Mouse (Mus musculus) cerebellum, postnatal 4 days (tissue): ENCODE data around the gene Pced1a.

ENCODE experiments used
- DNase-seq, 2 experiments: peaks; one replicate each; pipeline ENCODE4 v3.0.0; 2022; ENCODE audit warnings: low spot score in 2 of 2, mixed read lengths in 1 of 2

Pced1a gene

DNA sequence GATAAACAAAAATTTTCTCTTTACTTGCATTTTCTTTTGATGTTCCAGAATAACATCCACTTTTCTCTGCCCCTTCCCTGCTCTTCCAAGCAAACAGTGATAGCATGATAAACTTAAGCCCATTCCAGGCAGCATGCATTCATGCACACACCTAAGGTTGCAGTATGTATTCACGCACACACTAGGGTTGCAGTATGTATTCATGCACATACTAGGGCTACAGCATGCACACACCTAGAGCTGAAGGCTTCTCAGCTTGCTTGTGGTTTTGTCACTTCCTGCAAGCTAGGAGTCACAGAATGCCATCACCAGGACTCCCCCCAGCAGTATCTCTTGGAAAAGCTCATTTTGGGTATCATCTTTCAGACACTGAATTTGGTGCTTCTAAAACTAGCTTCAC, 12.3 kb upstream of the Pced1a start:
- DNase-seq, result no peak

DNA sequence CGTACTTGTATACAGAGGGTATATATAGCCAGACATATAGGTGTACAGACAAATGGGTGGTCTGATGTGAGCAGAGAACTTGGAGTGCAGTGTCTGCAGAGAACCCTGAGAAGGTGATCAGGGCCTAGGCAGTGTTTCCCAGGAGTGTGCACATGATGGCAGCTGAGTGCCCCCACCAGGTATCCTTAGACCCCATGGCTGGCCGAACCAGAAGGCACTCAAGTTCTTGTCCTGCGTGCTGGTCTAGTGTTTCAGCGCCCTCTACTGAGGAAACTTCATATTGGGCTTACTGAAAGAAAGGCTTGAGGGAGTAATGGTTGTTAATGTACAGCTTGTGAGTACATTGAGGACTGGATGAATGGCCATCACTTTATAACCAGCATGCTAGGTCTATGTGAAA, 8.7 kb upstream of the Pced1a start:
- peak in 1 of 2 experiments; percentile 49 for DNase-seq

DNA sequence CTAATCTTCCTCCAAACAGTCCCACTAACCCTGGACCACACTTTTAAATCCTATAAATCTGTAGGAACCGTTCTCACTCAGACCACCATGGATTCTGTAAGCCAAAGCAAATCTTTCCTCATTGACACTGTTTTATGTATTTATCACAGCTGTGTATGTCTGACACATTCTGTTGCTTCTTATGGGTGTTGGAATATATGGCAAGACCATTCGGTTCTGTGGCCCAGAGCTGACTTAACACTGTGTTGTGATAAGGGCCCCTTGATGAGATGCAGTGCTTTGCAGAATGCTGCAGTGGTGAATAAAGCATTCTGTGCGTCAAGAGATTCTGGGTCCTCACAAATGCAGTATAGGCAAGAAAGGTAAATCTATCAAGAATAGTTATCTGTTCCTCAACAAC, 7.7 kb upstream of the Pced1a start:
- no peak for DNase-seq

DNA sequence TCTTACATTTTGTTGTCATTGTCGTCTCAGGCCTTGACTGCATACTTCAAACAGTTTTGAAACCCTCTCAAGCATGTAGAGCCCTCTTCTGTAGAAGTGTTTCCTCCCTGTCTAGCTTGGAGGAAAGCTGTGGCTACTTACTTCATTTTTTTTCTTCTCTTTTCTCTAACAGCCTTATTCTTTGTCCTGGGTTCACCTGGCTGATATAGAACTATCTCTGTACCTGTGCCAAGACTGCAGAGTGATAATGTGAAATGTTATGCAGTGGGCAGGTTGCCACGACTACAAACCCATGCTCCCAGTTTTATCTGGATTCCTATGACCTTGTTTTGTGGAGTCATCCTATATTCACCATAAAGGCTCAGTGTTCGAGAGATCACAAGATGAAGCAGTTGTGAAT, 6.0 kb upstream of the Pced1a start:
- no peak for DNase-seq

DNA sequence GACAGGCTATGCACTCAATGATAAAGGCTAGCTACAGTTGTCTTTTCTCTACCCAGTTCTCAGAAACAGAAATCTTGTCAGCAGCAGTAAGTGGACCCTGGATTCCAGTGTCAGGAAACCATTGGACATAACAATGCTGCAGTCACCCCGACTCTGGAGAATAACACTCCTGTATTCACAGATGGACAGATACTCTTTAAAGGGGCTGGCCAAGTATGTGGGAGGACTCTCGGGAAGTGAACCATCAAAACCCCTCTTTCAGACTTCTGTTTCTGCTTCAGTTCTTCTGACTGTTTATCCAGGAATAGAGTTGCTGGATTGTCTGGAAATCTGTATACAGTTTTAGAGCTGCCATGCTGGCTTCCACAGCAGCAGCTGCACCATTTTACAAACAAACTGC, 5.3 kb upstream of the Pced1a start:
- DNase-seq, result no peak

DNA sequence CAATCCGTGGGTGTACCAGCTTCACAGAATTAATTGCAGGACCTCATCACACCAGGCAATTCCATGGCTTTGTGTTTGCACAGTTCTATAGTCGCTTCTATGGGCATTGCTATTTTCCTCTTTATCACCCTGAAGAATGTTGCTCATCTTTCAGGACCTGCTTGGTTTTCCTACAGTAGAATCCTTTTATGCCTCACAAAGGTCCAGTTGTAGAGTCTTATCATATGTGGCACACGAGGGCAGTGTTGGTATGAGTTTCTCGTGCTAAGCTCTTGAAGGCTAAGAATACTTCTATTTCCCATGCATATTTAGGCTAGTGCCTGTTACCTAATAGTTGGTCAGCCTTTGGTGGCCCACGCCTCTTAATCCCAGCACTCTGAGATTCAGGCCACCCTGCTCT, 611 bp upstream of the Pced1a start:
- DNase-seq, result no peak

DNA sequence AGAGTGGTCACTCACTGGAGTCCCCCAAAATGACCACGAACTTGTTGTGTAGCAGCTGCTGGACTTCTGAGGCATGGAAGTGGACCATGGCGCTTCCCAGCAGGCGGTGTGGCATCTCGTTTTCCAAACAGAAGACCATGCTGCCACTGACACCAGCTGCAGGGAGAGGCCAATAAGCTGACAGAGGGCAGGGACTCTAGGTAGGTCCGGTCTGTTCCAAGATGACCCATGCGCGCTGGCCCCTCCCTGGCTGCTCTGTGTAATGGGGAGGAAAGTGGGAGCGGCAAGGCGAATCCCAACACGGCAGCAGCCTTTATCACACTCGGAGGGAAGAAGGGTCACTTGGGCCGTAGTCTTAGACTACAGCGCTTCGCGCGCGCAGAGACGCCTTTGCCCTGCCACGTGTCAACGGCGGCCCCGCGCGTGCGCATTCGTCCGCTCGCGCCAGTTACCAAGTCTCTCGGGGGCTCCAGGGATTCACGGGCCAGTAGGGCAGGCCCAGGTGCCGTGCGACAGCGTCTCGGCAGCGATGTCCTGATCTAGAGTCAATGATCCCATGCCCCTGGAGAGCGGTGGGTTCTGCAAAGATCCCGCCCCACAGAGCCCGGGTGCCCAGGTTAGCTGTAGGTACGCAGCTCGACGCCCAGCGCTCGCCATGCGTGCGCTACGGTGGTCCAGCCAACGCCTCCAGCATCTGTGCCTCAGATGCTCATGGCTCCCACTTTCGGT, 940 bp downstream of the Pced1a start:
- DNase-seq, result peak; percentile 65 to 87

DNA sequence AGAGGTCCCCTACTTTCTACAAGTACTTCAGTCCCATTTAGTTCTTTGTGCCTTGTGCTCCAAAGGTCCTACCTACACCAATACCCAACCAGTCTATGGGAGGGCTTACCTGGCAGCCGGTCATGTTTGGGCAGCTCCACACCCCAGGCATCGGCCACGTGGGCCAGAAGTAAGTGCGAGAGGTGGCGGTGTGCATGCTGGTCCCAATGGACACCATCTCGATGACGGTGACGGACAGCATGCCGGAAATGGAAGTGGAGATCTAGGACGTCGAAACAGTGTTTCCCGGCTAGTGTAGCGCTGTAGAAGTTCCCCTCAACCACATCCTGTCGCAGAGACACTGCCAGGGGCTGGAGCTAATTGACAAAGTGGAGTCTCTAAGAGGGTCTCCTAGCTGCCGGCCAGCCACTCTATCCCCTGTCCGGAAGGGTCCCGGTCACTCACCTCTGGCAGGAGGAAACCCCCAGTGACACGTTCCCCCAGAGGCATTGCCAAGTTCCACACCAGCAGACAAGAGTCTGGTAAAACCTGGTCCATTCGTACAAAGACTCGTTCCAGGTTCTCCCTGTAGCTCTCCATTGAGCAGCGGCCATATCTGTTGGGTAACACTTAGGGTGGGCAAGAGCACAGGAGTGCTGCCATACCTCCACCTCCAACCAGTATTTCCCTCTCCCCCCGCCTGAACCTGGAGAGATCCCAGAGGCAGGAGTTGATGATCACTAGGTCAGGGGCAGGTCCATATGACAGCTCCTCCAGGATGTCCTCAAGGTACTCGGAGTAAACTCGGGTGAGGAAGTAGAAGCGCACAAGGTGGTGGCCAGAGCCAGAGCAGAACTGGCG, 2.5 kb downstream of the Pced1a start:
- no peak for DNase-seq

DNA sequence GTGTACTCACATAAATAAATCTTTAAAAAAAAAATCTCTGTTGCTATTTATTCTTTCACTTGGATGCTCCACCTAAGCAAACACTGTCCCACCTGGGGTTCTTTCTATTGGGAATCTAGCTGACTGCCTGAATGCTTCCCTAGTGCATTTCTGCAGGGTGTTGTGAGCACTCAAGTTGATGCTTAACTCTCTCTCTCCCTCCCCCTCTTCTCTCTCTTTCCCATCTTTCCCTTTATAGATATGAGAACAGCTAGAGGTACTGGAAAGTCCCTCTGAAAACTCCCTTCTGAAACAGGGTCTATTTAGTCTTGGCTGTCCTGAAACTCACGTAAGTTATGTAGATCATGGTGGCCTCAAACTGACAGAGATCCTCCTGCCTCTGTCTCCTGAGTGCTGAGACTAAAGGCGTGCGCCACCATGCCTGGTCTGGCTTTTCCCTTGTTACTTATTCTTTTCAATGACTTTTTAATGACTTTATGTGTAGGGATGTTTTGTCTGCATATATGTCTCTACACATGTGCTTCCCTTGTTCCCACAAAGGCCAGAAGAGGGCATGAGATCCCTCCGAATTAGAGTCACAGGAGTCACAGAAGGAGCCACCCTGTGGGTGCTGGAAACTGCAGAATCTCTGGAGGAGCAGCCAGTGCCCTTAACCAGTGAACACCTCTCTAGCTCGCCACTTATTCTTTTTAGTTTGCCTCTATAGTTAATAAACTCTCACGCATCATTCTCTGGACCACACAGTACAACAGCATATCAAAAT, 10.2 kb downstream of the Pced1a start:
- no peak for DNase-seq

DNA sequence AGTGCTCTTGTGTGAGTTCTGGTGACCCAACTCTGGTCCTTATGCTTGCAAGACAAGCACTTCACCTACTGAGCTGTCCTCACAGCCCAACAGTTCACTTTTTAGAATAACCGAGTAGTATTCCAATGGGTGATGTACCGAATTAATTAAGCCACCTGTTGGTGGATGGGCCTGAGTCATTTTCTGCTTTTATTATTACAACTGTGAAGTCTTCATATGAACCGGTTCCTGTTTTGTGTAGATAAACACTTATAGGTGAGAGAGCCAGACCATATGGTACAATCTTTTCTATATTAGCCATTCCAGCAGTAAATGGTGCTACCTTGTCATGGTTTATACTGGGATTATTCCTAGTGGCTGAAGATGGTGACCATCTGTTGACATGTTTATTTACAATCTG, 11.7 kb downstream of the Pced1a start:
- DNase-seq, result no peak

DNA sequence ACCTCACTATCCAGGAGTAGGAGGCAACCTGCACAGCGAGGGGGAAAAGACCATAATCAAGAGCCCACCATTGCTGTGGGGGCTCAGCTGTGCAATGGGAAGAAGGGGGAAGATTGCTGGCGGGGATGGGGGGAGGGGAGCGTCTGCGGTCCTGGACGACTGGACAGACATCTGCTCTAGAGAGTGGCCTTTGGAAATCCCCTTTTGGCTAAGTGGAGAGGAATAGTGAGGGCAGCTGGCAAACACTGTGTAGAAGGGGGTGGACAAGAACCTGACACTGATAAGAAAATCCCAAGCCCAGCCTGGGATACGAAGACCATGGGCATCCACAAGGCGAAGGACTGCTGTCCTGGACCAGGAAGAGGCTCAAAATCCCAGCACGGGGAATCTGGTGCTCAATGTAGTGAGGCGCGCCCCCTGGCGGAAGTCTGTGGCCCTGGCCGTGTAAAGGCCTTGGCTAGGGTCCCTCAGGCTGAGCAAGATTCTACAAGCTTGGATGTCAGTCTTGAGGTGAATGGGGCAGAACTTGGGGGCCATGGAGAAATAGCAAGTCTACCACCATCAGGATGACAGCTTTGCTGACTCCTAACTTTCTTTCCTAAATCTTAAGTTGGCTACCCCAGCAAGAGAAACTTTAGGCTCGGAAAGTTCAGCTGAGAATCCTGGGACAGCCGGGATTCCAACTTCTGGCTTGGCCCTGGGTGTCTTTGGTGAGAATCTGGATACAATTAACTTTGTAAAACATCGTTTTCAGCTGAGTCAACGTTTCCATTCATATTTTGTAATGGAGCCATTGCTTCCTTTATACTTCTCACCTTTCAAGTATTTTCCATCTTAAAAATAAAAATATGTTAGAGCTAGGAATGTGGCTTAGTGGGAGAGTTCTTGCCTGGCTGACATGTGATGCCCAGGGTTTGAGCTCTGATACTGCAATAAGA, 12.7 kb downstream of the Pced1a start:
- peak; percentile 82 to 87 for DNase-seq

DNA sequence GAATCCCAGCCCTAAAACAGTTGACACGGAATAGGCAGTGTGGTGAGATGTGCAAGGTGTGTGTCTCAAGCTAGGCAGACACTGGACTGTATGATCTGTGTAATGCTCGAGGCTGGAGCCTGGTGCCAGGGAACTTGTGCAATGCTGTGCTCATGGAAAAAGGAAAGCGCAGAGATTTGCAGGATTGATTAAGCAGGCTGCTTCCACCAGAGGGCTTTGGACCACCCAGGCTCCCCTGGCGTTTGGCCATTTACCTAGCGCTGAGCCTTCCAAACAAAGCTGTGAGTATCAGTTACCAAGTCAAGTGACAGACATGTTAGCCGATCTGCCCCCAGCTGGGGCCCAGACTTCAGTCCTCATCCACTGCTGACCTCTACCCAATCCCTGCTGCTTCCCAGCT, 16.3 kb downstream of the Pced1a start:
- peak in 1 of 2 experiments; percentile 37 for DNase-seq

DNA sequence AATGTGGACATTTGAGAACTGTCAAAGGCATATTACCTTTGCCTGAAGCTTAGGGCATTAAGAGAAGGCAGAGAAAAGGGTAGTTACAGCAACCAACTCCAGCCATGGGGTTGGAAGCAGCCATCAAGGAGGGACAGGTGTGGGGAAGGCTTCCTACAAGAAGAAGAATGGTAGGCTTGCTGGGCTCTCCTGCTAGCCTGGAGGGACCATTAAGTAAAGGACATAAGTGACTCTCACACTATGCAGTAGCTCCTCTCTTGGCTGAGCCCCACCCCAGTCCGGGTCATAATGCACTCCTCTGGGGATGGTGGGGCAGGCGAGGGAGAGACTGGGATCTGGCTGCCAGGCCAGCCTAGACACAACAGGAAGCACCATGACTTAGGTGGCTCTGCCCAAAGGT, 18.3 kb downstream of the Pced1a start, which contains the start of gene Tmem239:
Gene Tmem239, plus strand, starts transcription at position 301 of the 400 bp plus-strand sequence.
- DNase-seq, result no peak

DNA sequence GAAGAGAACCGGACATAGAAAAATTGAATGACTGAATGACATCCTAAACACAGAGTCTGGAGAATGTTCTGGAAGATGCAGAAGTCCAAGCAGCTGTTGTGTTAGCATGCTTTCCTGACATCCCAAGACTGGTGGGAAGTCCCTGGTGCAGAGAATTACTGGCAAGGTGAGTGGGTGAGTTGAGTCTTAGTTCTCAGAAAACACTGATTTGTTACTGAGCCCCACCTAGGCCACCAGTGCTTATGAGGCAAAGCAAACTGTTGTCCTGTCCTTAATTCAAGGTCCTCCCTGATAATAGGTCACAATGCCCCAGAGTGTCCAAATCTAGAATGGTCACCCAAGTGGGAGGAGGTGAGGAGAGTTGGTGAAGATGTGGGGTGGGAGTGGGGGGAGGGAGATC, 19.6 kb downstream of the Pced1a start, which contains the start of the genes Gm28372 and 1700020A23Rik:
Gene Gm28372, plus strand, starts transcription at position 301 of the 400 bp plus-strand sequence.
Gene 1700020A23Rik, plus strand, starts transcription at position 321 of the 400 bp plus-strand sequence.
- DNase-seq, result no peak

DNA sequence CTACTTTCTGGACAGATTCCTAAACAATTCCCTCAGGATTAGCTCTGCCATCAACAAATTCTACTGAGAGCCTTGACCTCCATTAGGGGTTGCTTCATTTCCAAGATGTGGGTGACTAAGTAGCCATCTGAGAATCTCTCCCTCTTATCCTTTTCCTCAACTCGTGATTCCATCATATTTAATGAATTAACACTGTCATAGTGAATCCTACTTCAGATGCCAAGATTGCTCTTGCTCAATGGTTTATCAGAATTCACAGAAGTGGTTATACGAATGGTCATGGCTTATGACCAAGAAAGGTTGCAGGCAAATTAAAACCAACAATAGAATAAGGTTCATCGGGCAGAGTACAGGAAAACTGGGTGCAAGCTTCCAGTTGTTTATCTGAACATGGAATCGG, 22.6 kb downstream of the Pced1a start:
- DNase-seq, result no peak

DNA sequence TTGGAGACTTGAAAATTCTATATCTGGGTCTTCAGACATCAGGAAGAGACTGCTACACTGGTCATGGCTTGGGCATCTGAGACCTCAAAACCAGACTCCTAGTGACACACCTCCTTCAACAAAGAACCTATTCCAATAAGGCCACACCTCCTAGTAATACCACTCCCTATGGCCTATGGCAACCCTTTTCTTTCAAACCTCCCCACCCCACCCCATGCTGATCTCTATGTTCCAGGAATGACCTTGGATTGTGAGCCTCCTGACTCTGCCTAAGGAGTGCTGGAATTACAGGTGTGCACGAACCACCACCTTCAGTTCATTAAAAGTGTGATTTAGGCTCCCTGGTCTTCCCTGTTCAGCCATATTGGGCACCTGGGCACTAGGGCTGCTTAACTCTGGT, 24.5 kb downstream of the Pced1a start:
- DNase-seq, result no peak

DNA sequence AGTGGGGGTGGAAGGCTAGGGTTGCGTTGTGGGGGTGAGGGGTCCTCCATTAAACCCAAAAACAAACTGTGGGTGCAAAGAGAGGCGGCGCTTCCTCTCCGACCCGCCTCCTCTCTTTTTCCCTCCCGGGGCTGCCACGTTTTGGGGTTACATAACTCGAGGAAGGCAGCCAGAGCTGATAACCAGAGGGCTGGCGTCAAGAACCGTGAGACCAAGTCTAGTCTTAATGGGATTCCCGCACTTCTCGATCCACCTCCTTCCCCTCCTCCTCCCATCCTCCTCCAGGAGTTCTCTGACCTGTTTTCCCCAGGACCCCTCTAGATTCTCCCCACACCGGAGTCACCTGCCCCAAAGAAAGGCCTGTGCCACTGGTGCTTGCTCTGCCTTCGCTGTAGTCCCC, 26.4 kb downstream of the Pced1a start:
- no peak for DNase-seq

DNA sequence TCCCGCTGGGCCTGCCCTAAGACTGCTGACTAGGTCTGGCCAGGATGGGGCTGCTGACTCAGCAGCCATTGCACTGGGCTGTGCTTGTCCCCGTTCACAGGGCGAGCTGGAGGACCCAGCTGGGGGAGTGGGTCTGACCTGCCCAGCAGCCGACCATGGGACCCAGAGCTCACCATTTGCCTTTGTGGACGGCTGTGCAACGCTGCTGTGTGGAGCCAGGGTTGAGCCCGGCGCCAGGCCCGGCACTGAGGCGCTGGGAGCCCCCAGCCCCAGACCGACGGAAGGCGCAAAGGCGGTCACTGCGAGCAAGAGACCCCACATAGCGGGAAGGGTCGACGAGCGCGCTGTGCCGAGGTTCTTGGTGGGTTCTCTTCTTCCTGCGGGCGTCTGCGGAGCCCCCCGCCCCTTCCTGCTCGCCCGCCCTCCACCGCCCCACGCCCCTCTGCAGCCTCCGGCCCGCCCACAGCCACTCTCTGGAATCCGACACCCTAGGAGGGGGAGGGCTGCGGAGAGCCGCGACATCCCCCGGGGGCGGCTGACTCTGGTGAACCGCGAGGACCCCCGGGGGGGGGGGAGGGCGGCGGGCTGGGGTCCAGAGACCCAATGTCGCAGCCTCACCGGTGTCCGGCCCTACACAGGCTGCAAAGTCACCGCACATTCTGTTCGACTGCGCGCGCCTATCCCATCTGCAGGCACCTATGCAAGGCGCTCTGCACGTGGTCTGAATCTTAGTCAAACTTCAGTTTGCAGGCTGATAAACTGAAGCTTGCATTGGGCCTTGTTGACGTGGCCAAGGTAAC, 27.1 kb downstream of the Pced1a start, which contains the start of gene Cpxm1:
Gene Cpxm1, minus strand, starts transcription at position 389 of the 800 bp plus-strand sequence.
- DNase-seq, result peak in 1 of 2 experiments; percentile 24

DNA sequence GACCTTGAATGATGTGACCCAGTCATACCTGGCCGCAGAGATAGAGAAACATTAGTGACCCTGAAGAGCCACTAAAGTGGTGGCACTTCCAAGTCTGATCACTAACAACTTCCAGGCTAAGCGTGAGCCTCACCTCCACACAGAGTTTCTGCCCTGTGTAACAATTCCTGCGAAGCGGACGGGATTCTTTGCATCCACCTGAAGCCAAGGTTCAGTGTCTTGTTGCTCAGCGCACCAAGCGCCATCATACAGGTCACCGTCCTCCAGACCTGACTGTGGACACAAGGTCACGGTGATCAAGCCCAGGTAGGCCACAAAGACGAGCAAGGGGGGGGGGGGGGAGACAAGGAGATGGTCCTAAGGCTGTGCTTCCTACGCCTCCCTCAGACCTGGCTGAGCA, 28.8 kb downstream of the Pced1a start:
- no peak for DNase-seq

DNA sequence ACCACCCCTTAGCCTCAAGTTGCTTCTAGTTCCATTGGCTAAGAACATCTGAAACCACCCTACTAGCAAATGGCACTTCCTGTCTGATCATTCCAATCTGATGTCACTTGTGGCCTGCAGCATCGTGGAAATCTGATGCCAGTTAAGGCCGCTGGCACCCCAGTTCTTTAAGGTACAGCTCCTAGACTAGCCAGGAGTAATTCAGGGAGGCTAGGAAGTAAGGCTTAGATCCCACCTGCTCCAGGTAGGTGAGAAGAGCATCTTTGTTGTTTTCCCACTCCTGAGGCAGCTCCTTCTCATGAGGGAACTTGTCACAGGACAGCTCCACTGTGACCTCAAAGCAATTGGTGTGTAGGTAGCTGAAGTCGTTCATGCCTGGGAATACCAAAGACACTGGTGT, 31.7 kb downstream of the Pced1a start:
- DNase-seq, result no peak
